29 mouse cellular contexts compared by ENCODE assay signal in the genomic region with DNA sequence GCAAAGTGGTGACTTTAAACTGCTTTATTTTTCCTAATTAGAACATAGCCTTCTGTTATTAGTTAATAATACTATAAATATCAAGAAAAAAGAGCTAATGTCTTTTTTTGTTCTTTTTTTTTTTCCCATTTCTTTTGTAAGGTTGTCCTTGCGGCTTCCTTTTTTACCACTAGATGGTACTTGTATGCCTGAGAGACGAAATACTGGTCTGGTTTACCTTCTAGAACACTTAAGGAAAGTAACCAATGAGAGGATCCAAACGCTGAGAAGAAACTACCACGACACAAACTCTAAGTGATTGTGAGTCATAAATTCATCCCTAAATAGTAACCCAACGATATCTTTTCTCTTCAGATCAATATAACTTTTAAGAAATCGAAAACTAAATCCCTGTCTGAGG. TPM values are rescaled to one million over a fixed set of nuclear protein-coding genes. Genes with fewer than 3 reads are reported as not detected.
DNase-seq lines count a peak whose midpoint lies in the region; ATAC-seq and TF ChIP-seq lines count a peak whose summit lies in the region.
"Had no signal": no experiment of that assay in that cellular context is flagged by ENCODE, and none has a peak within 500 bp of the region (broad histone marks: within the 10 kb centered on the region; RNA-seq: fewer than 3 reads in every experiment).

No protein-coding gene starts in this region.

- H3K4me3 ChIP-seq in gastrocnemius, adult 2 months: no peak overlapping the region
- no peak overlapping the region for H3K4me3 ChIP-seq in layer of hippocampus, adult 2 months
- no peak overlapping the region for H3K4me3 ChIP-seq in midbrain, postnatal 0 days (ENCODE audit: low read depth, low read length)
- H3K4me3 ChIP-seq in midbrain, embryonic 16.5 days (ENCODE audit: low read depth, low read length): no peak overlapping the region
- H3K4me3 ChIP-seq in liver, embryonic 12.5 days: no peak overlapping the region
- H3K4me3 ChIP-seq: embryonic facial prominence, embryonic 12.5 days; forebrain, embryonic 15.5 days; heart, embryonic 13.5 days; hindbrain, embryonic 12.5 days; limb, embryonic 10.5 days; limb, embryonic 15.5 days; lung, embryonic 15.5 days; stomach, embryonic 15.5 days had no signal

- intact Hi-C loops in gastrocnemius, adult 2 months (cut with DNase I): no loop called here

- no peak for ATAC-seq in midbrain, postnatal 0 days (ENCODE audit: low FRiP score)
- ATAC-seq in midbrain, embryonic 16.5 days: no peak
- ATAC-seq in liver, embryonic 12.5 days: no peak
- ATAC-seq: forebrain, embryonic 15.5 days; intestine, embryonic 16.5 days; Patski had no signal

- H3K27ac ChIP-seq in gastrocnemius, adult 2 months: no peak overlapping the region
- H3K27ac ChIP-seq in layer of hippocampus, adult 2 months: no peak overlapping the region
- H3K27ac ChIP-seq in midbrain, postnatal 0 days (ENCODE audit: low read depth, low read length): no peak overlapping the region
- H3K27ac ChIP-seq in midbrain, embryonic 16.5 days (ENCODE audit: low read length): no peak overlapping the region
- no peak overlapping the region for H3K27ac ChIP-seq in liver, embryonic 12.5 days
- H3K27ac ChIP-seq: embryonic facial prominence, embryonic 12.5 days; forebrain, embryonic 15.5 days; heart, embryonic 13.5 days; hindbrain, embryonic 12.5 days; limb, embryonic 10.5 days; limb, embryonic 15.5 days; liver, embryonic 14.5 days; lung, embryonic 15.5 days; stomach, embryonic 15.5 days had no signal

- 70% methylated on average over 6 of the region's 6 CpGs for WGBS in midbrain, postnatal 0 days
- 71% methylated on average over 6 of the region's 6 CpGs for WGBS in midbrain, embryonic 16.5 days
- 43% methylated on average over 6 of the region's 6 CpGs for WGBS in liver, embryonic 12.5 days (ENCODE audit: insufficient replicate concordance)

- no peaks in the 10 kb centered on the region for H3K9me3 ChIP-seq in midbrain, postnatal 0 days (ENCODE audit: low read length)
- H3K9me3 ChIP-seq in midbrain, embryonic 16.5 days (replicated peaks; ENCODE audit: control insufficient read depth, low read length, poor library complexity, severe bottlenecking): no peaks in the 10 kb centered on the region
- no peaks in the 10 kb centered on the region for H3K9me3 ChIP-seq in liver, embryonic 12.5 days (replicated peaks)
- H3K9me3 ChIP-seq: embryonic facial prominence, embryonic 12.5 days; forebrain, embryonic 15.5 days; heart, embryonic 13.5 days; hindbrain, embryonic 12.5 days; limb, embryonic 10.5 days; limb, embryonic 15.5 days; lung, embryonic 15.5 days; stomach, embryonic 15.5 days had no signal

- H3K36me3 ChIP-seq in midbrain, postnatal 0 days (ENCODE audit: insufficient read depth, low read length): no peaks in the 10 kb centered on the region
- no peaks in the 10 kb centered on the region for H3K36me3 ChIP-seq in midbrain, embryonic 16.5 days (ENCODE audit: control insufficient read depth, insufficient read depth, low read length)
- no peaks in the 10 kb centered on the region for H3K36me3 ChIP-seq in liver, embryonic 12.5 days
- H3K36me3 ChIP-seq: embryonic facial prominence, embryonic 12.5 days; forebrain, embryonic 15.5 days; heart, embryonic 13.5 days; hindbrain, embryonic 12.5 days; limb, embryonic 10.5 days; limb, embryonic 15.5 days; lung, embryonic 15.5 days; stomach, embryonic 15.5 days had no signal

- H3K9ac ChIP-seq in midbrain, postnatal 0 days (replicated peaks; ENCODE audit: low read length, poor library complexity, severe bottlenecking): no peak overlapping the region
- no peak overlapping the region for H3K9ac ChIP-seq in midbrain, embryonic 16.5 days (ENCODE audit: low read depth, low read length)
- H3K9ac ChIP-seq in liver, embryonic 12.5 days: no peak overlapping the region
- H3K9ac ChIP-seq: embryonic facial prominence, embryonic 12.5 days; forebrain, embryonic 15.5 days; heart, embryonic 13.5 days; hindbrain, embryonic 12.5 days; limb, embryonic 15.5 days; liver, embryonic 14.5 days; lung, embryonic 15.5 days; stomach, embryonic 15.5 days had no signal

- no peak for DNase-seq in gastrocnemius, adult 2 months
- no peak for DNase-seq in gastrocnemius, postnatal 4 days (ENCODE audit: low spot score in 2 of 2)
- DNase-seq in layer of hippocampus, adult 2 months (ENCODE audit: low spot score in 2 of 2): no peak
- no peak for DNase-seq in layer of hippocampus, adult 11-12 months (ENCODE audit: low spot score)
- peak; percentile 9 for DNase-seq in midbrain, postnatal 0 days (ENCODE audit: low spot score)
- DNase-seq in urinary bladder, postnatal 25 days (ENCODE audit: low spot score): no peak
- DNase-seq: adrenal gland, postnatal 10 days; cerebellum, adult 11 months; cerebellum, adult 9-10 months; cerebellum, postnatal 36 days; gastrocnemius, postnatal 25 days; kidney, adult 8-10 months; kidney, postnatal 10 days; midbrain, embryonic 14.5 days; right cerebral cortex, postnatal 25 days; thymus, postnatal 14 days had no signal

- no peaks in the 10 kb centered on the region for H3K27me3 ChIP-seq in midbrain, postnatal 0 days (ENCODE audit: insufficient read depth, low read length)
- H3K27me3 ChIP-seq in midbrain, embryonic 16.5 days (ENCODE audit: control insufficient read depth, insufficient read depth, low read depth, low read length): no peaks in the 10 kb centered on the region
- no peaks in the 10 kb centered on the region; the same call in 1 of the 2 replicates for H3K27me3 ChIP-seq in liver, embryonic 12.5 days (replicated peaks)
- H3K27me3 ChIP-seq: embryonic facial prominence, embryonic 12.5 days; forebrain, embryonic 15.5 days; heart, embryonic 13.5 days; hindbrain, embryonic 12.5 days; limb, embryonic 15.5 days; lung, embryonic 15.5 days; stomach, embryonic 15.5 days had no signal

- no peaks in the 10 kb centered on the region for H3K4me1 ChIP-seq in midbrain, postnatal 0 days (ENCODE audit: insufficient read depth, low read length)
- no peaks in the 10 kb centered on the region for H3K4me1 ChIP-seq in midbrain, embryonic 16.5 days (ENCODE audit: control insufficient read depth, insufficient read depth, low read length)
- no peaks in the 10 kb centered on the region for H3K4me1 ChIP-seq in liver, embryonic 12.5 days
- H3K4me1 ChIP-seq: embryonic facial prominence, embryonic 12.5 days; forebrain, embryonic 15.5 days; heart, embryonic 13.5 days; hindbrain, embryonic 12.5 days; limb, embryonic 10.5 days; limb, embryonic 15.5 days; lung, embryonic 15.5 days; stomach, embryonic 15.5 days had no signal

- peak; percentile 25; the same call in 1 of the 2 replicates for TF ChIP-seq CTCF in gastrocnemius, adult 2 months (IDR thresholded peaks at IDR 0.05)
- TF ChIP-seq CTCF in layer of hippocampus, adult 2 months (conservative IDR thresholded peaks at IDR 0.05): peak; percentile 68
- TF ChIP-seq CTCF in midbrain, postnatal 0 days (IDR thresholded peaks at IDR 0.05): peak; percentile 46

- no peak overlapping the region for H3K4me2 ChIP-seq in midbrain, postnatal 0 days (ENCODE audit: low read depth, low read length, poor library complexity, severe bottlenecking)
- H3K4me2 ChIP-seq in midbrain, embryonic 16.5 days (ENCODE audit: low read length): no peak overlapping the region
- no peak overlapping the region for H3K4me2 ChIP-seq in liver, embryonic 12.5 days
- H3K4me2 ChIP-seq: embryonic facial prominence, embryonic 12.5 days; forebrain, embryonic 15.5 days; heart, embryonic 13.5 days; hindbrain, embryonic 12.5 days; limb, embryonic 15.5 days; lung, embryonic 15.5 days; stomach, embryonic 15.5 days had no signal

RNA-seq across cellular contexts. Expression of a gene that starts 10.3 kb away (rescaled TPM):
- total RNA-seq in gastrocnemius, adult 2 months (2021): 10 to 100 TPM; 12.2 to 12.9 TPM
- total RNA-seq in gastrocnemius, postnatal 4 days (2021): 10 to 100 TPM; 17.1 to 19.8 TPM
- total RNA-seq in layer of hippocampus, adult 2 months (2021): 10 to 100 TPM; 34.0 to 41.8 TPM
- total RNA-seq in midbrain, postnatal 0 days (2014; rRNA removed): 23.0 and 38.6 TPM in 2 replicates
- polyA plus RNA-seq in midbrain, postnatal 0 days (2015; fragmentation: Nextera tagmentation; extraction: Ambion mirVana): 10.1 and 13.7 TPM in 2 replicates
- 9.6 and 10.2 TPM in 2 replicates for polyA plus RNA-seq in midbrain, embryonic 16.5 days (2015; fragmentation: Nextera tagmentation; extraction: Ambion mirVana)
- 0.49 and 0.95 TPM in 2 replicates for polyA plus RNA-seq in liver, embryonic 12.5 days (2016; fragmentation: Nextera tagmentation; extraction: Ambion mirVana)

RNA-seq across cellular contexts. Expression of a gene that starts 51.2 kb away (rescaled TPM):
- 10 to 100 TPM; 38.0 to 50.1 TPM for total RNA-seq in gastrocnemius, adult 2 months (2021)
- 10 to 100 TPM; 13.8 to 16.4 TPM for total RNA-seq in gastrocnemius, postnatal 4 days (2021)
- 10 to 100 TPM; 32.3 to 33.3 TPM for total RNA-seq in layer of hippocampus, adult 2 months (2021)
- total RNA-seq in midbrain, postnatal 0 days (2014; rRNA removed): 12.3 and 14.9 TPM in 2 replicates
- polyA plus RNA-seq in midbrain, postnatal 0 days (2015; fragmentation: Nextera tagmentation; extraction: Ambion mirVana): 10.1 and 10.6 TPM in 2 replicates
- 22.1 and 23.4 TPM in 2 replicates for polyA plus RNA-seq in midbrain, embryonic 16.5 days (2015; fragmentation: Nextera tagmentation; extraction: Ambion mirVana)
- polyA plus RNA-seq in liver, embryonic 12.5 days (2016; fragmentation: Nextera tagmentation; extraction: Ambion mirVana): 6.5 and 7.1 TPM in 2 replicates
